Mouse (Mus musculus) myocyte (in vitro differentiated cells): ENCODE data around the gene Six5.

Source experiments
- MAX ChIP-seq: IDR thresholded peaks from one replicate; pipeline ENCODE4 v1.6.1; 2011; ENCODE audit warnings: low read depth, mild to moderate bottlenecking, control low read depth
- TCF12 ChIP-seq: IDR thresholded peaks from one replicate; pipeline ENCODE4 v1.6.1; 2011; ENCODE audit warnings: mild to moderate bottlenecking, control low read depth; ENCODE audit not compliant: poor library complexity, insufficient read depth, severe bottlenecking

DNA sequence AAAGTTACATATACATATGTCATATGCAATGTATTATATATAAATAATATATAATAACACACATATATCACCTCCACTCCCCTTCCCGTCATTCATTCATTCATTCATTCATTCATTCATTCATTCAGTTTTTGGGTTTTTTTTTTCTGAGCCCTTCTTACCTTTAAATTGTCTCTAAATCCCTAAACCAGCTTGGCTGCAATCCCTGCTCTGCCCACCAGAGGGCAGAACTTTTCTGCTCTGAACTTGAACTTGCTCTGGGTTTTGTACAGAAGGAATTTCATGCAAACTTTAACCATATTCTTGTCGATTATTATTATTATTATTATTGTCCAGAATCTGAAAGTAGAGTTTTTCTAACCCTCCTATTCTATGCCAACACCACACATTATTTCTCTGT lies 25.7 kb upstream of the Six5 start:
- TF ChIP-seq MAX (no peak), TCF12 (no peak)
